Mouse (Mus musculus): ENCODE measurements around the gene Prkn.
A peak's percentile ranks its signal among the peaks of the same experiment; 100 is the strongest.

The Prkn gene

GRCm38 (mm10) chr17:12099415-12099814, 1259.2 kb downstream of the Prkn start:
- DNase-seq (ENCODE audit: low spot score) = no peak

- DNase-seq (ENCODE audit: low spot score) = no peak
Measured at GRCm38 (mm10) chr17:12102326-12102725, 1262.1 kb downstream of the Prkn start.

- peak; percentile 41 for DNase-seq (ENCODE audit: low spot score)
Measured at GRCm38 (mm10) chr17:12103781-12104180, 1263.6 kb downstream of the Prkn start.

- no peak for DNase-seq (ENCODE audit: low spot score)
Measured at GRCm38 (mm10) chr17:12104245-12104644, 1264.1 kb downstream of the Prkn start.

GRCm38 (mm10) chr17:12104690-12105089, 1264.5 kb downstream of the Prkn start:
- no peak for DNase-seq (ENCODE audit: low spot score)

GRCm38 (mm10) chr17:12106255-12106654, 1266.1 kb downstream of the Prkn start:
- no peak for DNase-seq (ENCODE audit: low spot score)
